Mouse (Mus musculus) granulocyte monocyte progenitor cell, adult 5-6 weeks (primary cell): ENCODE measurements around the gene Gucy1b1. TPM values are rescaled to one million over a fixed set of nuclear protein-coding genes. Genes with fewer than 3 reads are reported as not detected.

Experiments used
- ATAC-seq: replicated peaks from 2 replicates; pipeline ENCODE4 v1.8.0; 2016; ENCODE audit warnings: mild to moderate bottlenecking, moderate TSS enrichment, inconsistent platforms; ENCODE audit not compliant: poor library complexity, severe bottlenecking
- total RNA-seq, 2 experiments: library from RNA; stranded (forward) in 1 of 2; stranded (reverse) in 1 of 2; fragments of 200-712, 200-1000 nt in 1 of 2; fragments of >200 nt in 1 of 2; fragmentation: Nextera tagmentation in 1 of 2; gene quantifications; 2 replicates each; pipeline ENCODE4 v1.2.3; 2014 to 2017

Gene Gucy1b1
- total RNA-seq (2014; fragmentation: Nextera tagmentation) = not detected in 2 replicates
- total RNA-seq (2017) = 0.30 TPM in 1 of 2 replicates, not detected in the other

- peak; percentile 89 for ATAC-seq
Observed at GRCm38 (mm10) chr3:82074201-82074851, at the start of gene Gucy1b1. Gene Gucy1b1 (minus strand): TSS chr3:82074689.

- ATAC-seq = no peak
Observed at GRCm38 (mm10) chr3:82118916-82119315, 44.4 kb upstream of the Gucy1b1 start.

- no peak for ATAC-seq
Observed at GRCm38 (mm10) chr3:82112439-82112838, 38.0 kb upstream of the Gucy1b1 start.

GRCm38 (mm10) chr3:82111986-82112385, 37.5 kb upstream of the Gucy1b1 start:
- no peak for ATAC-seq

GRCm38 (mm10) chr3:82108951-82109350, 34.5 kb upstream of the Gucy1b1 start:
- no peak for ATAC-seq

- ATAC-seq = no peak
Observed at GRCm38 (mm10) chr3:82104229-82104628, 29.7 kb upstream of the Gucy1b1 start.

- ATAC-seq = no peak
Observed at GRCm38 (mm10) chr3:82099127-82099526, 24.6 kb upstream of the Gucy1b1 start.

GRCm38 (mm10) chr3:82096801-82097200, 22.3 kb upstream of the Gucy1b1 start:
- ATAC-seq = no peak

GRCm38 (mm10) chr3:82073741-82074181, 728 bp downstream of the Gucy1b1 start:
- peak; percentile 20; the same call in 1 of the 2 replicates for ATAC-seq

- ATAC-seq = no peak
Observed at GRCm38 (mm10) chr3:82067830-82068229, 6.7 kb downstream of the Gucy1b1 start.

GRCm38 (mm10) chr3:82061402-82062180, 12.9 kb downstream of the Gucy1b1 start:
- no peak for ATAC-seq

GRCm38 (mm10) chr3:82057201-82057600, 17.3 kb downstream of the Gucy1b1 start:
- ATAC-seq = no peak

- ATAC-seq = no peak
Observed at GRCm38 (mm10) chr3:82054283-82054974, 20.1 kb downstream of the Gucy1b1 start.

GRCm38 (mm10) chr3:82052029-82052428, 22.5 kb downstream of the Gucy1b1 start:
- no peak for ATAC-seq

GRCm38 (mm10) chr3:82051468-82051867, 23.0 kb downstream of the Gucy1b1 start:
- ATAC-seq = no peak

- no peak for ATAC-seq
Observed at GRCm38 (mm10) chr3:82048681-82049080, 25.8 kb downstream of the Gucy1b1 start.

- no peak for ATAC-seq
Observed at GRCm38 (mm10) chr3:82048078-82048477, 26.4 kb downstream of the Gucy1b1 start.

- ATAC-seq = peak; percentile 56; the same call in 1 of the 2 replicates
Observed at GRCm38 (mm10) chr3:82047100-82047753, 27.3 kb downstream of the Gucy1b1 start.

- ATAC-seq = no peak
Observed at GRCm38 (mm10) chr3:82046087-82046486, 28.4 kb downstream of the Gucy1b1 start.

GRCm38 (mm10) chr3:82044902-82045301, 29.6 kb downstream of the Gucy1b1 start:
- no peak for ATAC-seq
